Mouse (Mus musculus) ovary, postnatal 10 days (tissue): ENCODE data around the gene Mrpl2.
A peak's percentile ranks its signal among the peaks of the same experiment; 100 is the strongest.

Experiments used
- DNase-seq: peaks from one replicate; pipeline ENCODE4 v3.0.0; 2022; ENCODE audit warnings: low spot score

Gene Mrpl2

GRCm38 (mm10) chr17:46667712-46668111 lies 21.7 kb downstream of the Mrpl2 start:
- DNase-seq, result no peak

DNA sequence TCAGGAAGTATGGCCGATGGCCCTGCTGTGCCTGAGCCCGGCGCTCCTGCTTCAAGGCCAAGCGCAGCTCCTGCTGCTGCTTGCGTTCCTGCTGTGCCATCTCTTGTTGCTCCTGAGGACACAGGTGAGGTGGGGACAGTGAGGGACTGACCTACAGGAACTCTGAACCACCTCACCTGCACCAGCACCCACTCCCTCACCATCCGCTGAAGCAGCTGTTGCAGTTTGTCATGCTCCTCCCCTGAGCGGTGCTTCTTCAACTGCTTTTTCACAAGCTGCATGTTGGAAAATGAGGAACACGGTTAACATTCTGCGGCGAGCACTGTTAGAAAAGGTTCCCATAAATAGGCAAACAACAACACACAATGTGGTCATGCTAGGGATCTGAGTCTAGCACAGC lies 23.9 kb downstream of the Mrpl2 start:
- no peak for DNase-seq

DNA sequence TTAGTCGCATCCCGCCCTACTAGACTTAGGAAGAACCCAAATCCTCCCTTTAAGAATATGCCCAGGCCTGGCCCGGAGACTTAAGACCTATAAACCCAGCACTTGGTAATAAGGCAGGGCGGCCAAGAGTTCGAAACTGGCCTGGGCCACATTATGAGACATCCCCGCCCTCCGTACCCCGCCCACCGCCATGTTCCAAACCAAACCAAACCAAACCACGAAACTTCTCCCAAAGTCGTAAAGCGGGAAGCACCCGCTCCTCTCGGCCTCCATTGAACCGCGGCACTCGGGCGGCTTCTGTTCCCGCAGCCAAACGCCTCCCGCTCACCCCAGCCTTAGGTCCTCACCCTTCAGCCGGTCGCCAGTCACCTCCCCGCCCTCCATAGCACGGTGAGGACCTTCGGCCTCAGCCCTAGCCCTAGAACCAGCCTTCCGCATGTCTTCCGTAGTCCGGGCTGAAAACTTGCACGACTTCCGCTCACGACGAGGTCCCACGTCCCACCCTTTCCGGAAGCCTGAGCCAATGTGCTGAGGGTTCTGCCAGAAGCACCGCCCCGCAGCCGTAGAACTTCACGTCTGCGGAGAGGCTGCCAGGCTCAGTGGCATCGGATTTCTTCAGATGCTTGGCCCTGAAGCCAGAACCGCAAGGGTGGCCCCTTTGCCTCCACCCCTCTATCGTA lies 28.0 kb downstream of the Mrpl2 start, which contains the start of gene Rrp36:
TSS of gene Rrp36 (minus strand) at position 503 of the 680 bp plus-strand sequence.
- peak; percentile 69 for DNase-seq

- no peak for DNase-seq
These were observed 28.7 kb downstream of the Mrpl2 start for GRCm38 (mm10) chr17:46674530-46675283.

DNA sequence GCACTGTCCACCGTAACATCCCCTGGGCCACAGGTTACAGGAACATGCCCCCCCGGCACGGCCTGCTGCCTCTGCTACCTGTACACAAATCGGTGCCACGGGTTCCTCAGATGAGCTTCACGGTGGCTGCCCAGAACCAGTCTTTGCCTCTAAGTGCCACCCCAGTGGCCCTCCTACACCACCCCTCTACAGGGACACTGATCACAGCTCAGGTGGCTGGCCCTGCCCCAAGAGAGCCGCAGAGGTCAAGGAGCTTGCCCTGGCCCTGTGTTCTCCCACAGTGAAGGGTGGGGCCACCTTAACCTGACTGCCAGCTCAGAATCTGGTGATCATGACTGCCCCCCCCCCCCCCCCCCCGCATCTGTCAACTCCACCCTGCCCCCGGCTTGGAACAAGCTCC lies 32.4 kb downstream of the Mrpl2 start, which contains the start of gene Mea1:
TSS of gene Mea1 (plus strand) at position 378 of the 400 bp plus-strand sequence.
- no peak for DNase-seq

DNA sequence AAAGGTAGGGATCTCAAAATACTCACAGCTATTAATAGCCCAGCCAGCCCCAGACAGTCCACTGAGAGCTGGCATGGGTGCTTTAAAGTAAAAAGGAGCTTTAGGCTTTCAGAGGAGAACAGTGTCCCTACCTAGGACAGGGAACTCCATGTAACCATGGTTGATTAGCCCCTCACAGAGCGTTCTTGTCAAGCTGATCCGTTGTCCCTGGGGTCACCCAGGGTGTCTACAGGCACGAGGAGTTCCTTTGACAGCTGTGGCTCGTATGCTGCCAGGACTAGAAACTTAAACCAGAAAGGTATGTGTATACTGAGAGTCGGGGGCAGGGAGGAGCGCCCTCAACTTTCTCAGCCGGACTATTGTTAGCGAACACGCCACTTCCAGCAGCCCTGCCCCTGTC lies 32.9 kb downstream of the Mrpl2 start:
- no peak for DNase-seq

DNA sequence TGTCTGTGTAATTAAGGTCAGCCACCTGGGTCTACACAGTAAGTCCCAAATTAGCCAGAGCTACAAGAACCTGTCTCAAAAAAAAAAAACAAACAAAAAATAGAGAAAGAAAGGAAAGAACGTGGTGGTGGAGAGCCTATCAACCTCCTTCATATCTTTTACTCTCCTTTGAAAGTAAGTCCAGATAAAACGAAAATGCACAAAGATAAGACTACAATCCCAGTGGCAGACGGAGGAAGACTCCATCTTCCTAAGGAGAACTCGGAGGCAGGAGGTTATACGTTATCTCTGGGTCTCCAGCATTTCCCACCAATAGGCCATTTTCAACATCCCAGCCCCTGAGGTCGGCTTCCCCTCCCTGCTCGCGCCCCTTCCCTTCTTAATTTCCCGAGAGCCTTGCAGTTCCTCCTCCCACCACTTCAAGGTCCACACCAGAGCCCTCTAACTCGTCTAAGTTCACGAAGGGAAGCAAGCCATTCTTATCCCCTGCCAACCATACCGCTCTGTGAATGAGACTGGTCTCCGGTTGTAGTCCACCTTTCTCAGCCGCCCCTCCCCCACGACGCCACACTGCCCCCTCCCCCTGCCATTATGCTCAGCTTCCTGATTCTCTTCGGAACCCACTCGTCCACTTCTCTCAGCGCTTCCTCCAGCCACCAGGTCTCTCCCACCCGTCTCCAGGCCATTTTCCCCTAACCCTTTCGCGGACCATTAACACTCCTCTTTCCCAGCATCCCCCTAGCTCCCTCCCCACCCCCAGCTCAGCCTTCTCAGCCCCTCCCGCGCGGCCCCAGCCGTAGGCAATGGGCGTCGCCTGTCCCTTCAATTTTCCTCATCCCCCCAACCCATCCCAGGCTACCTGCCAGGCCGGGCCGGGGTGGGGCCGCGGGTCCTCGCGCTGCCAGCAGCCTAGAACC lies 34.1 kb downstream of the Mrpl2 start:
- DNase-seq, result peak; percentile 75

GRCm38 (mm10) chr17:46680760-46681373 lies 34.8 kb downstream of the Mrpl2 start, which contains the start of gene Klhdc3:
Gene Klhdc3, minus strand, starts transcription at chr17:46680914.
- peak; percentile 77 for DNase-seq

GRCm38 (mm10) chr17:46681466-46682118 lies 35.6 kb downstream of the Mrpl2 start:
- DNase-seq, result no peak

- DNase-seq, result no peak
These were observed 36.8 kb downstream of the Mrpl2 start for GRCm38 (mm10) chr17:46682654-46683389.

GRCm38 (mm10) chr17:46685913-46686312 lies 39.9 kb downstream of the Mrpl2 start:
- no peak for DNase-seq

GRCm38 (mm10) chr17:46690665-46691064 lies 44.6 kb downstream of the Mrpl2 start:
- DNase-seq, result no peak

- DNase-seq, result no peak
These were observed 45.4 kb downstream of the Mrpl2 start for GRCm38 (mm10) chr17:46691390-46691789.

DNA sequence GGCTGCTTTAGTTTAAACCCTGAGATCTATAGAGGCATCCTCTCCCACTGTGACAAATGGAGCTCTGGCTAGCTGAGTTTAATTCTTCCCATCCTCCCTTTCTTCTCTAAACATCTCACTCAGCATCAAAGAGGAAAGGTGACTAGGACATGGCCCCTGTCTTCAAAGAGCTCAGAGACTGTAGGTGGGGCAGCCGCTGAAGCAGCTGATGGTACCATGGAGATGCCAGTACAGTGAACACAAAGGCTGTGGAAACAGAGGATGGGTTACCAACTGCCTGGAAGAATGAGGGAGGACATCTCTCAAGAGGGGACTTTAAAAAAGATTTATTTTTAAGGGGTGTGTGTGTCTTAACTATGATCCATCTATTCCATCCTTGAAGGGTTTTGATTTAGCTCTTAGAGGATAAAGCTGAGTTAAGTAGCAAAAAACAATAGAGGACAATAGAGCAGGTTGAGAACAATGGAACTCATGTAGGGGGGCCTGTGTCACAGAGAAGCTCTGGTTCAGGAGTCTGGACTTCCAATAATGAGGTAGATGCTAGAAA lies 48.6 kb downstream of the Mrpl2 start:
- DNase-seq, result no peak

DNA sequence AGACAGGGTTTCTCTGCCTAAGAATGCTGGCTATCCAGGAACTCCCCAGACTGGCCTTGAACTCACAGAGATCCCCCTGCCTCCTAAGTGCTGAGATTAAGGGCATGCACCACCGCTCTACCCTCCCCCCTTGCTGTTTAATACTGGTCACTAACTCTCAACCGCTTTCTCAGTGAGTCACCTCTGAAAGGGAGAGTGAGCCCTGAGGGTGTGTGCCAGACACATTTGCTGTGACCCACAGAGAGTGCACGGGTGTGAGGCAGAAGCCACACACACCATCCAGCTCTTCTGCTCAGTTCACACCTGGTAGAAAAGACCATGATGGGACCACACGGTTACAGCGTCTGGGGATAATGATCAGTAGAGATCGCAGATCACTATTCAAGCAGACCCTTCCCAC lies 52.5 kb downstream of the Mrpl2 start:
- no peak for DNase-seq

DNA sequence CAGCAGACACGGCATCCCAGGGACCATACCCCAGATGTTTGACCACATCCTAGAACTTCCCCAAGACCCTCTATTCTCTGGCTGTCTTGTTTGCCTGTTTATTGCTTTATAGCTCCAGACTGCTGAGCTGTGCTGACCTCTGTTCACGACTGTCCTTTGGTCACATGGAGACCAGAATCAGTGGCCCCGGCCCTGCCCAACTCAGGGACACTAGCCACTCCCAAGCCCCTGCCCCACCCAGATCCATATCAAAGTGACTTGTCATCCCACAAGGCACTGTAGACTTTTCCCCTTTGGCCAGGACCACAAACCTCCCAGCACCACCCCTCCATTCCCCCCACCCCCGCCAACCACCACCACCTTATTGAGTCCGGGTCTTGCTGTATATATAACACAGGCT lies 53.2 kb downstream of the Mrpl2 start:
- no peak for DNase-seq
